Mouse (Mus musculus) C3H10T1/2 (cell line): ENCODE data around the gene Lce1b. TPM values are rescaled to one million over a fixed set of nuclear protein-coding genes. Genes with fewer than 3 reads are reported as not detected.

Source experiments
- polyA plus RNA-seq, 2 experiments: library from polyadenylated mRNA; unstranded; fragments of >200 nt; fragmentation: generic; extraction: Trizol; gene quantifications; one replicate each; pipeline ENCODE4 v1.2.1; 2012; ENCODE audit warnings: missing spikeins in 2 of 2

The Lce1b gene
- not detected for polyA plus RNA-seq

DNA sequence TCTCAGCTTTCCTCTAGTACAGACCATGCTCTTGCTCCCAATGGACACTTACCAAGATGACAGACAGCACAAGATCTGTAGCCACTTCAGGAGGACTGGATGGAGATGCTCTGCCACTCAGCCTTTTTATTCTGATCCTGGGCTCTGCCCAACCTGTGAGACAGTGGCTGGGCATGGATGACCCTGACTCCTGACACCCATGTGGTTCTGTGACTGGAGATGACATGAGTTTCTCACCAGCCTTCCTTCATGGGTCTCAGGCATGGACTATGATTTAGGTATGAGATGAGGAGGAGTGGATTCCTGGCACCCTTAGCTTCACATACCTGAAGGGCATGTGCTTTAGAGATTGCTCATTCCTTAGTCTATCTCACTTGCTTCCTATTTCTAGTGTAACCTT lies at the start of gene Lce1b:
Lce1b (minus strand) TSS at position 101 of the 400 bp plus-strand sequence.

DNA sequence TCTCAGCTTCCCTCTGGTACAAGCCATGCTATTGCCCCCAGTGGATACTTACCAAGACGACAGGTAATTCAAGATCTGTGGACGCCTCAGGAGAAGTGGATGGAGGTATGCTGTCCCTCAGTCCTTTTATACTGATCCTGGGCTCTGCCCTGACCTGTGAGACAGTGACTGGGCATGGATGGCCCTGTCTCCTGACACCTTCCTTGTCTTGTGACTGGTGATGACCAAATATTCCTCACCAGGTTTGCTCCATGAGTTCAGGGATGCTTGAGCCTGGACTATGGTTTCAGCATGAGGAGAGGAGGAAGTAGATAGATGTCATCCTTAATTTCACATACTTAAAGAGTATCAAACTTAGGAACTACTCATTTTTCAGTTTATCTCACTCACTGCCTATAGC lies 30.4 kb upstream of the Lce1b start, which contains the start of gene Lce1d:
Lce1d (minus strand) TSS at position 101 of the 400 bp plus-strand sequence.

DNA sequence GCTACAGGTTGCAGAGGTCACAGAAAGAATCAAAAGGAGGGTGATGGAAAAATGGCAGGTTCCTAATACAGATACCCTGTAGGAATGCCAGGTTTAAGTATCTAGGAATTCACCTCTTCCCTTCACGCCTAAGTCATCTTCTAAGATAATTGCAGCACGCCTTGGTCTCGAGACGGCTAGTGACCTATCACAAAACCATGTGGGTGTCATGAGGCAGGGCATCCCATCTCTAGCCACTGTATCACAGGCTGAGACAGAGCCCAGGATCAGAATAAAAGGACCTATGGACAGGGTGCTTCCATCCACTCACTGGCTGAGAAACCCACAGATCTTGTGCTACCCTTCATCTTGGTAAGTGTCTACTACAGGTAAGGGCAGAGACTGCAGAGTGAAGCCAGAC lies 22.2 kb upstream of the Lce1b start, which contains the start of gene Lce1c:
Lce1c (plus strand) TSS at position 301 of the 400 bp plus-strand sequence.

DNA sequence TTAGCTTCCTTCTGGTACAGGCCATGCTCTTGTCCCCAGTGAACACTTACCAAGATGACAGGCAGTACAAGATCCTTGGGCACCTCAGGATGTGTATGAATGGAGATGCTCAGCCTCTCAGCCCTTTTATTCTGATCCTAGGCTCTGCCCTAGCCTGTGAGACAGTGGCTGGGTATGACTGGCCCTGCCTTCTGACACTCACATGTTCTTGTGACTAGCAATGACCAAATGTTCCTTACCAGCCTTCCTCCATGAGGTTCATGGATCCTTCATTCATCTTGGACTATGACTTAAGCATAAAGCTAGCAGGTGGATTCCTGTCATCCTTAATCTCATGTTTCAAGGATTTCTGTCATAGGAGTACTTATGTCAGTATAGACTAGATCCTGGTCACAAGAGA lies 13.5 kb upstream of the Lce1b start, which contains the start of gene Lce1a2:
Lce1a2 (minus strand) TSS at position 101 of the 400 bp plus-strand sequence.

DNA sequence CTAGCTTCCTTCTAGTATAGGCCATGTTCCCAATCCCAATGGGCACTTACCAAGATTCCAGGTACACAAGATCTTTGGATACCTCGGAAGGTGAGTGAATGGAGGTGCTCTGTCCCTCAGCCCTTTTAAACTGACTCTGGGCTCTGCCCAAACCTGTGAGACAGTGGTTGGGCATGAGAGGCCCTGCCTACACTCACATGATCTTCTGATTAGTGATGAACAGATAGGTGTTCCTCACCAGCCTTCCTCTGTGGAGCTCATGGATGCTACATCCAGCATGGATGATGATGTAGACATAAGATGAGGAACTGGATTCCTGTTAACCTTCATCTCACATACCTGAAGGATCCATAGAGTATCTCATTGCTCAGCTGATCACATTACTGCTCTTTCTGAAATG lies 8.5 kb downstream of the Lce1b start, which contains the start of gene Lce1a1:
Lce1a1 (minus strand) TSS at position 101 of the 400 bp plus-strand sequence.

DNA sequence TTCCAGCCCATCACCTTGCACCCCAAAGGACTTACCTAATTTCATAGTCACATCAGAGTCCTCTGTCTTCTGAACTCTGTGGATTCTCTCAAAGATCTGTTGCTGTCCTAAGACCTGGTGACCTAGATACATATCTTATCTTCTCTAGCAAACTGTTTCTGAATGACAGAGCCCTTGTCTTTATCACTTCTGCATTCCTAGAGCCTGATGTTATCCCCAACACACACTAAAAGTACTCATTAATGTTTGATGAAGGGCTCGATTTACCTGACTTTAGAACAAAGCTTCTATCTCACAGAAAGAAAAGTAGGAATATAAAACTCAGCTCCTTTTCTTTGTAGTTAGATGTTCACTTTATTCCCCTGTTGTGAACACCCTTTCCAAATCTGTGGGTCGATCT lies 35.2 kb downstream of the Lce1b start, which contains the start of gene Lce6a:
Lce6a (minus strand) TSS at position 101 of the 400 bp plus-strand sequence.

DNA sequence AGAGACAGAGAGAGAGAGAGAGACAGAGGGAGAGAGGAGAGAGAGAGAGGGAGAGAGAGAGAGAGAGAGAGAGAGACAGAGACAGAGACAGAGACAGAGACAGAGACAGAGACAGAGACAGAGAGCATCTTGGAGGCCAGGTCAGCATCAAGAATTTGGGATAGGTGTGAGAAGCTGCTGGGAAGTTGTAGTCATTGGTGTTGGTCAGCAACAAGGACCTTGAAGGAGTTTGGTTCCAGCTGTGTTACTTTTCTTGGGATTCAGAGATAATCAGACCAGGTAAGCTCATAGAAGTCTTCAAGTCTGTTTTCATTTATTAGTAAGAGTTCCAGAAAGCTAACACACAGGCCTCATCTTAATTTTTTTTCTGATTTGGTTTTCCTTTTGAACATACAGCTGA lies 49.3 kb downstream of the Lce1b start, which contains the start of gene 2210017I01Rik:
2210017I01Rik (minus strand) TSS at position 101 of the 400 bp plus-strand sequence.

Other genes starting within 250 kb of the Lce1b start
- not detected for gene Sprr2i, start 248.9 kb downstream of the Lce1b start, polyA plus RNA-seq
- gene Sprr2j-ps, start 238.8 kb downstream of the Lce1b start, polyA plus RNA-seq = under 1 TPM in 1 of 2 experiments, not detected in 1; 0.15 TPM
- 10 to 100 TPM in 1 of 2 experiments, 1 to 10 TPM in 1; 6.3 to 13.3 TPM for gene Gm9774, start 227.5 kb downstream of the Lce1b start, polyA plus RNA-seq
- 1 to 10 TPM in 1 of 2 experiments, under 1 TPM in 1; 0.38 to 2.1 TPM for gene Sprr2k, start 224.3 kb downstream of the Lce1b start, polyA plus RNA-seq
- gene Sprr1b, start 218.1 kb downstream of the Lce1b start, polyA plus RNA-seq = not detected
- gene Sprr3, start 198.2 kb downstream of the Lce1b start, polyA plus RNA-seq = not detected
- gene Sprr1a, start 171.0 kb downstream of the Lce1b start, polyA plus RNA-seq = 10 to 100 TPM in 1 of 2 experiments, 1 to 10 TPM in 1; 4.8 to 21.7 TPM
- not detected for gene Sprr4, start 156.4 kb downstream of the Lce1b start, polyA plus RNA-seq
- not detected for gene 2310046K23Rik, start 122.4 kb downstream of the Lce1b start, polyA plus RNA-seq
- gene Ivl, start 83.2 kb downstream of the Lce1b start, polyA plus RNA-seq = under 1 TPM; 0.01 to 0.02 TPM
- not detected for gene Smcp, start 67.9 kb downstream of the Lce1b start, polyA plus RNA-seq
- not detected for gene 2210017I01Rik, start 49.4 kb downstream of the Lce1b start, polyA plus RNA-seq
- not detected for gene Lce6a, start 35.3 kb downstream of the Lce1b start, polyA plus RNA-seq
- not detected for gene Lce1a1, start 8.6 kb downstream of the Lce1b start, polyA plus RNA-seq
- not detected for gene Lce1a2, start 13.4 kb upstream of the Lce1b start, polyA plus RNA-seq
- not detected for gene Lce1c, start 22.3 kb upstream of the Lce1b start, polyA plus RNA-seq
- gene Lce1d, start 30.3 kb upstream of the Lce1b start, polyA plus RNA-seq = not detected
- gene Lce1e, start 52.1 kb upstream of the Lce1b start, polyA plus RNA-seq = not detected
- gene Lce1f, start 63.4 kb upstream of the Lce1b start, polyA plus RNA-seq = not detected
- gene Gm38119, start 82.2 kb upstream of the Lce1b start, polyA plus RNA-seq = not detected
- gene Lce1g, start 95.4 kb upstream of the Lce1b start, polyA plus RNA-seq = under 1 TPM in 1 of 2 experiments, not detected in 1; 0.39 TPM
- under 1 TPM in 1 of 2 experiments, not detected in 1; 0.08 TPM for gene Lce1h, start 108.1 kb upstream of the Lce1b start, polyA plus RNA-seq
- gene Lce1i, start 122.0 kb upstream of the Lce1b start, polyA plus RNA-seq = not detected
- gene Lce1j, start 133.6 kb upstream of the Lce1b start, polyA plus RNA-seq = not detected
- gene Lce1k, start 151.0 kb upstream of the Lce1b start, polyA plus RNA-seq = not detected
- gene Kprp, start 170.3 kb upstream of the Lce1b start, polyA plus RNA-seq = under 1 TPM in 1 of 2 experiments, not detected in 1; 0.04 TPM
- not detected for gene Lce1l, start 194.4 kb upstream of the Lce1b start, polyA plus RNA-seq
- gene 2310050C09Rik, start 213.3 kb upstream of the Lce1b start, polyA plus RNA-seq = not detected